ENCODE assay signal across 8 mouse cellular contexts in genomic region chr4:62583265-62584092, GRCm38 (mm10). TPM values are rescaled to one million over a fixed set of nuclear protein-coding genes. Genes with fewer than 3 reads are reported as not detected.
DNase-seq lines count a peak whose midpoint lies in the region; ATAC-seq and TF ChIP-seq lines count a peak whose summit lies in the region.

No protein-coding gene starts in this region.

- no peak overlapping the region for H3ac ChIP-seq in myocyte (ENCODE audit: control insufficient read depth, insufficient read length)

- H3K4me2 ChIP-seq in intestine, postnatal 0 days (replicated peaks; ENCODE audit: low read depth): peak overlapping the region; percentile 88
- H3K4me2 ChIP-seq in liver, embryonic 12.5 days: peak overlapping the region; percentile 60
- H3K4me2 ChIP-seq in myocyte (ENCODE audit: low read depth): peak overlapping the region; percentile 12

- TF ChIP-seq CTCF in intestine, postnatal 0 days (IDR thresholded peaks at IDR 0.05; ENCODE audit: low read depth): peak; percentile 50

- no peak overlapping the region; the same call in 1 of the 2 replicates for H3K27ac ChIP-seq in intestine, postnatal 0 days (ENCODE audit: low read depth, low read length)
- no peak overlapping the region for H3K27ac ChIP-seq in liver, embryonic 12.5 days

- H3K9ac ChIP-seq in intestine, postnatal 0 days (ENCODE audit: low read depth, low read length): peak overlapping the region; percentile 62
- H3K9ac ChIP-seq in liver, embryonic 12.5 days: 0 out of 2 replicates have a peak overlapping the region, but pooled peaks have one; percentile 25

- intact Hi-C loops in gastrocnemius, postnatal 14 days (cut with DNase I; ENCODE audit: low total_unique reads): no loop called here

- no peaks in the 10 kb centered on the region for H3K9me3 ChIP-seq in intestine, postnatal 0 days (ENCODE audit: control insufficient read depth)
- no peaks in the 10 kb centered on the region for H3K9me3 ChIP-seq in liver, embryonic 12.5 days (replicated peaks)

- peak; percentile 27 for DNase-seq in ovary, postnatal 14 days (ENCODE audit: low spot score)
- DNase-seq in ovary, adult 18-20 months (ENCODE audit: low spot score): no peak
- peak; percentile 84 for DNase-seq in cerebellum, adult 9-11 months
- DNase-seq in gastrocnemius, postnatal 14 days: peak; percentile 65
- peak; percentile 44 to 48 for DNase-seq in thymus, adult 18-20 months

- H3K4me1 ChIP-seq in intestine, postnatal 0 days (replicated peaks; ENCODE audit: control insufficient read depth, insufficient read depth, low read length): 0 out of 2 replicates have a peak, but pooled peaks cover 10% of the 10 kb centered on the region
- no peaks in the 10 kb centered on the region for H3K4me1 ChIP-seq in liver, embryonic 12.5 days

- WGBS in intestine, postnatal 0 days: 2% methylated on average over 42 of the region's 42 CpGs
- 8% methylated on average over 41 of the region's 42 CpGs for WGBS in liver, embryonic 12.5 days (ENCODE audit: insufficient replicate concordance)

- no peaks in the 10 kb centered on the region; the same call in 1 of the 2 replicates for H3K36me3 ChIP-seq in intestine, postnatal 0 days (ENCODE audit: control insufficient read depth, insufficient read depth)
- H3K36me3 ChIP-seq in liver, embryonic 12.5 days: no peaks in the 10 kb centered on the region
- no peaks in the 10 kb centered on the region for H3K36me3 ChIP-seq in myocyte (ENCODE audit: control insufficient read depth, insufficient read depth)

- peak overlapping the region; percentile 52 for H3K4me3 ChIP-seq in intestine, postnatal 0 days (ENCODE audit: low read depth, low read length)
- H3K4me3 ChIP-seq in liver, embryonic 12.5 days: peak overlapping the region; percentile 46
- H3K4me3 ChIP-seq in myocyte: no peak overlapping the region

- ATAC-seq in intestine, postnatal 0 days: peak; percentile 94
- ATAC-seq in liver, embryonic 12.5 days: peak; percentile 37; the same call in 1 of the 2 replicates

- no peak for TF ChIP-seq POLR2A in myocyte (IDR thresholded peaks at IDR 0.05; ENCODE audit: insufficient read length, low read depth)

- no peaks in the 10 kb centered on the region for H3K27me3 ChIP-seq in intestine, postnatal 0 days (replicated peaks; ENCODE audit: control insufficient read depth, insufficient read depth, low read length)
- H3K27me3 ChIP-seq in liver, embryonic 12.5 days (replicated peaks): peaks cover 39% of the 10 kb centered on the region
- peaks cover 67% of the 10 kb centered on the region for H3K27me3 ChIP-seq in myocyte (ENCODE audit: control insufficient read depth, insufficient read depth, insufficient read length)

- no peaks in the 10 kb centered on the region for H3K79me2 ChIP-seq in myocyte (ENCODE audit: control insufficient read depth, insufficient read depth)

TF ChIP-seq in myocyte, 11 proteins besides CTCF, POLR2A, EP300 and RAD21:
- TF ChIP-seq TCF12 (IDR thresholded peaks at IDR 0.05; ENCODE audit: insufficient read depth, poor library complexity, severe bottlenecking): peak; percentile 4
- TF ChIP-seq CEBPB (IDR thresholded peaks at IDR 0.05; ENCODE audit: insufficient read depth, poor library complexity, severe bottlenecking): no peak
- TF ChIP-seq MYOG (IDR thresholded peaks at IDR 0.05; ENCODE audit: control insufficient read depth in 1 of 3, insufficient read depth in 1 of 3, insufficient read length in 2 of 3, low read depth in 2 of 3): peak; percentile 10 to 88 (median 79)
- TF ChIP-seq MAX (IDR thresholded peaks at IDR 0.05; ENCODE audit: low read depth): no peak
- TF ChIP-seq REST (IDR thresholded peaks at IDR 0.05; ENCODE audit: insufficient read depth, insufficient read length): no peak
- TF ChIP-seq E2F4 (IDR thresholded peaks at IDR 0.05; ENCODE audit: insufficient read depth): no peak
- no peak for TF ChIP-seq TCF3 (IDR thresholded peaks at IDR 0.05; ENCODE audit: insufficient read length, low read depth)
- TF ChIP-seq USF1 (IDR thresholded peaks at IDR 0.05; ENCODE audit: low read depth): no peak
- TF ChIP-seq MYOD1 (IDR thresholded peaks at IDR 0.05; ENCODE audit: control insufficient read depth in 1 of 3, insufficient read length in 2 of 3, low read depth in 2 of 3): peak in 2 of 3 experiments; percentile 87 to 88

RNA-seq across cellular contexts. Expression of gene Rgs3, which starts 23.8 kb away (rescaled TPM):
- total RNA-seq in gastrocnemius, postnatal 14 days (2021): 10 to 100 TPM; 17.2 to 18.5 TPM
- 30.1 and 30.8 TPM in 2 replicates for polyA plus RNA-seq in intestine, postnatal 0 days (2015; fragmentation: Nextera tagmentation; extraction: Ambion mirVana)
- 8.1 and 9.0 TPM in 2 replicates for polyA plus RNA-seq in liver, embryonic 12.5 days (2016; fragmentation: Nextera tagmentation; extraction: Ambion mirVana)
- 40.4 TPM for polyA plus RNA-seq in myocyte (2012; fragmentation: generic; extraction: Trizol)

RNA-seq across cellular contexts. Expression of gene 4933430I17Rik, which starts 58.3 kb away (rescaled TPM):
- under 1 TPM; 0.33 to 0.45 TPM for total RNA-seq in gastrocnemius, postnatal 14 days (2021)
- polyA plus RNA-seq in intestine, postnatal 0 days (2015; fragmentation: Nextera tagmentation; extraction: Ambion mirVana): 0.27 TPM in 1 of 2 replicates, not detected in the other
- polyA plus RNA-seq in liver, embryonic 12.5 days (2016; fragmentation: Nextera tagmentation; extraction: Ambion mirVana): 0.12 and 0.21 TPM in 2 replicates
- polyA plus RNA-seq in myocyte (2012; fragmentation: generic; extraction: Trizol): 0.08 TPM

RNA-seq across cellular contexts. Expression of gene Pole3, which starts 58.6 kb away (rescaled TPM):
- 10 to 100 TPM; 15.8 to 16.9 TPM for total RNA-seq in gastrocnemius, postnatal 14 days (2021)
- 38.0 TPM in 2 replicates for polyA plus RNA-seq in intestine, postnatal 0 days (2015; fragmentation: Nextera tagmentation; extraction: Ambion mirVana)
- 80.6 and 84.1 TPM in 2 replicates for polyA plus RNA-seq in liver, embryonic 12.5 days (2016; fragmentation: Nextera tagmentation; extraction: Ambion mirVana)
- 37.3 TPM for polyA plus RNA-seq in myocyte (2012; fragmentation: generic; extraction: Trizol)

Comparison
In these comparisons a context has a peak if more than half of its experiments do, and no peak if none do; other contexts are left out.
1. H3K4me2 ChIP-seq: peak in every context shown above with its lines; median percentile 88 in intestine, postnatal 0 days; 60 in liver, embryonic 12.5 days; 12 in myocyte.